Mouse (Mus musculus) intestine, postnatal 0 days (tissue): ENCODE results near the gene Cd79b. TPM values are rescaled to one million over a fixed set of nuclear protein-coding genes. Genes with fewer than 3 reads are reported as not detected.

Experiments
- ATAC-seq: fragments of 200-750 bp; cut with Nextera tagmentation; 2 replicates; pipeline ENCODE4 v1.8.0; 2017; ENCODE audit warnings: mild to moderate bottlenecking, moderate TSS enrichment, moderate library complexity
- H3K27ac ChIP-seq: fragments of 300-500 bp; sonication (generic); 2 replicates; pipeline ENCODE4 v1.5.1; 2014; ENCODE audit warnings: mild to moderate bottlenecking, low read depth, low read length, moderate library complexity
- H3K27me3 ChIP-seq: fragments of 300-500 bp; sonication (generic); replicated peaks from 2 replicates; pipeline ENCODE4 v1.6.1; 2014; ENCODE audit warnings: low read length, mixed read lengths; ENCODE audit not compliant: control insufficient read depth, insufficient read depth
- H3K36me3 ChIP-seq: fragments of 300-500 bp; sonication (generic); 2 replicates; pipeline ENCODE4 v1.6.1; 2014; ENCODE audit warnings: mild to moderate bottlenecking, moderate library complexity; ENCODE audit not compliant: control insufficient read depth, insufficient read depth
- H3K4me1 ChIP-seq: fragments of 300-500 bp; sonication (generic); replicated peaks from 2 replicates; pipeline ENCODE4 v1.6.1; 2014; ENCODE audit warnings: antibody characterized with exemption, low read length, mixed read lengths; ENCODE audit not compliant: control insufficient read depth, insufficient read depth
- H3K4me2 ChIP-seq: fragments of 300-500 bp; sonication (generic); replicated peaks from 2 replicates; pipeline ENCODE4 v1.6.1; 2014; ENCODE audit warnings: low read depth, mild to moderate bottlenecking, moderate library complexity
- H3K4me3 ChIP-seq: fragments of 300-500 bp; sonication (generic); 2 replicates; pipeline ENCODE4 v1.5.1; 2014; ENCODE audit warnings: low read depth, low read length
- H3K9ac ChIP-seq: fragments of 300-500 bp; sonication (generic); 2 replicates; pipeline ENCODE4 v1.6.1; 2014; ENCODE audit warnings: mild to moderate bottlenecking, low read depth, low read length
- H3K9me3 ChIP-seq: fragments of 300-500 bp; sonication (generic); 2 replicates; pipeline ENCODE4 v1.6.1; 2016; ENCODE audit warnings: mixed run types; ENCODE audit not compliant: control insufficient read depth
- CTCF ChIP-seq: sonication (generic); IDR thresholded peaks from 2 replicates; pipeline ENCODE4 v1.5.1; 2016; ENCODE audit warnings: low read depth, mild to moderate bottlenecking, control low read depth, antibody characterized with exemption, moderate library complexity
- WGBS: fragments of 180-500 bp; shearing (Covaris S2); extraction: QIAGEN DNeasy Blood & Tissue Kit; methylation state at CpG from one replicate; pipeline ENCODE4 v1.1.7; 2014; 5-methylcytosine and 5-hydroxymethylcytosine counted together
- polyA plus RNA-seq: library from polyadenylated mRNA; unstranded; fragments of >200 nt; fragmentation: Nextera tagmentation; extraction: Ambion mirVana; gene quantifications from 2 replicates; pipeline ENCODE4 v1.2.1, GENCODE M21; 2015

Gene Cd79b
- polyA plus RNA-seq, 1 experiment from 2014 or later, result 1.5 TPM

- Histone ChIP-seq H3K27ac (no peak overlapping the region), H3K4me1 (no peaks in the 10 kb centered on the region), H3K36me3 (no peaks in the 10 kb centered on the region), H3K27me3 (no peaks in the 10 kb centered on the region), H3K4me2 (no peak overlapping the region), H3K4me3 (no peak overlapping the region), H3K9me3 (no peaks in the 10 kb centered on the region), H3K9ac (no peak overlapping the region)
- TF ChIP-seq CTCF, result no peak
- ATAC-seq, result no peak
- WGBS, result 86% methylated on average over 4 of the region's 4 CpGs
Measured at GRCm38 (mm10) chr11:106283371-106283770, 31.2 kb downstream of the Cd79b start.

- Histone ChIP-seq H3K4me3 (no peak overlapping the region), H3K9ac (no peak overlapping the region), H3K4me1 (no peaks in the 10 kb centered on the region), H3K36me3 (no peaks in the 10 kb centered on the region), H3K9me3 (no peaks in the 10 kb centered on the region), H3K27me3 (no peaks in the 10 kb centered on the region), H3K4me2 (no peak overlapping the region), H3K27ac (no peak overlapping the region)
- ATAC-seq, result no peak
- WGBS, result 83% methylated on average over 6 of the region's 6 CpGs
- no peak for TF ChIP-seq CTCF
Measured at GRCm38 (mm10) chr11:106282452-106282851, 32.1 kb downstream of the Cd79b start.

- no peaks in the 10 kb centered on the region for H3K36me3 ChIP-seq
- no peak within 1 kb of the TSS for H3K4me3 ChIP-seq
- H3K9me3 ChIP-seq, result no peaks in the 10 kb centered on the region
- WGBS, result 5% methylated on average over 25 of the region's 25 CpGs
- peak; percentile 35; the same call in 1 of the 2 replicates for ATAC-seq
- peaks cover 10% of the 10 kb centered on the region for H3K4me1 ChIP-seq
- H3K4me2 ChIP-seq, result peak within 1 kb of the TSS; percentile 51
- H3K27ac ChIP-seq, result no peak within 1 kb of the TSS
- peak; percentile 99 for TF ChIP-seq CTCF
- no peaks in the 10 kb centered on the region for H3K27me3 ChIP-seq
- no peak within 1 kb of the TSS for H3K9ac ChIP-seq
Measured at GRCm38 (mm10) chr11:106276454-106276853, 38.1 kb downstream of the Cd79b start, which contains the start of gene Tcam1. Tcam1 (plus strand) TSS chr11:106276672.

GRCm38 (mm10) chr11:106274971-106275411 is 39.6 kb downstream of the Cd79b start:
- no peak for ATAC-seq
- no peak overlapping the region for H3K4me3 ChIP-seq
- H3K27me3 ChIP-seq, result no peaks in the 10 kb centered on the region
- H3K9me3 ChIP-seq, result no peaks in the 10 kb centered on the region
- TF ChIP-seq CTCF, result no peak
- 28% methylated on average over 7 of the region's 7 CpGs for WGBS
- H3K27ac ChIP-seq, result no peak overlapping the region
- H3K4me2 ChIP-seq, result no peak overlapping the region
- no peaks in the 10 kb centered on the region for H3K36me3 ChIP-seq
- peaks cover 10% of the 10 kb centered on the region for H3K4me1 ChIP-seq
- H3K9ac ChIP-seq, result no peak overlapping the region

- H3K4me1 ChIP-seq, result peaks cover 10% of the 10 kb centered on the region
- H3K4me2 ChIP-seq, result no peak overlapping the region
- 89% methylated on average over 1 of the region's 1 CpGs for WGBS
- no peaks in the 10 kb centered on the region for H3K9me3 ChIP-seq
- H3K27ac ChIP-seq, result no peak overlapping the region
- H3K27me3 ChIP-seq, result no peaks in the 10 kb centered on the region
- no peaks in the 10 kb centered on the region for H3K36me3 ChIP-seq
- TF ChIP-seq CTCF, result no peak
- H3K4me3 ChIP-seq, result no peak overlapping the region
- ATAC-seq, result no peak
- no peak overlapping the region for H3K9ac ChIP-seq
Measured at GRCm38 (mm10) chr11:106274374-106274773, 40.2 kb downstream of the Cd79b start.

GRCm38 (mm10) chr11:106273811-106274210 is 40.8 kb downstream of the Cd79b start:
- Histone ChIP-seq H3K9ac (no peak overlapping the region), H3K27ac (no peak overlapping the region), H3K27me3 (no peaks in the 10 kb centered on the region), H3K4me2 (peak overlapping the region; percentile 77; the same call in 1 of the 2 replicates), H3K4me3 (no peak overlapping the region), H3K36me3 (no peaks in the 10 kb centered on the region), H3K4me1 (peaks cover 10% of the 10 kb centered on the region), H3K9me3 (no peaks in the 10 kb centered on the region)
- no peak for ATAC-seq
- 93% methylated on average over 6 of the region's 6 CpGs for WGBS
- TF ChIP-seq CTCF, result no peak

- no peak for ATAC-seq
- Histone ChIP-seq H3K9me3 (no peaks in the 10 kb centered on the region), H3K9ac (peak overlapping the region; percentile 95), H3K4me3 (peak overlapping the region; percentile 97), H3K27ac (peak overlapping the region; percentile 72), H3K36me3 (no peaks in the 10 kb centered on the region), H3K4me2 (peak overlapping the region; percentile 77), H3K27me3 (no peaks in the 10 kb centered on the region), H3K4me1 (peaks cover 10% of the 10 kb centered on the region)
- no peak for TF ChIP-seq CTCF
- 7% methylated on average over 16 of the region's 16 CpGs for WGBS
Measured at GRCm38 (mm10) chr11:106273311-106273684, 41.3 kb downstream of the Cd79b start.
